Mouse (Mus musculus): ENCODE measurements around the gene Gm13275. TPM values are rescaled to one million over a fixed set of nuclear protein-coding genes. Genes with fewer than 3 reads are reported as not detected.
A peak's percentile ranks its signal among the peaks of the same experiment; 100 is the strongest.
"Not testable (repeated sequence)": the region's sequence is repeated elsewhere in the genome, so short reads cannot be mapped to it uniquely, and the experiment has no call there.

The Gm13275 gene
- polyA plus RNA-seq, 1 experiment = not detected

DNA sequence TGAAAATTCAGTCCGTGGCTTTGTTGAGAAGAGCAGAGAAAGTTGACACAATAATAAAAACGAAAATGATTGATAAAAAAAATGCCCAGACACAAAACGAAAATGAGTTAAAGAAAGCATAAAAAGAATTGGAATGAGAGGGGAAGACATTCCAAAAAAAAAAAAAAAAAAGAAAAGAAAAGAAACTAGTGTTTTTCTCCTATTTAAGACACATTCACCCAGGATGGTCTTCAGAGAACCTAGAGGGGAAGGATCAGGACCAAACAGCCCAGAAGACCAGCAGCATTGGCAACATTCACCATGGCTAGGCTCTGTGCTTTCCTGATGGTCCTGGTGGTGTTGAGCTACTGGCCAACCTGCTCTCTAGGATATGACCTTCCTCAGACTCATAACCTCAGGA lies 21.6 kb downstream of the Gm13275 start, which contains the start of gene Ifna7:
TSS of gene Ifna7 (plus strand) at position 301 of the 400 bp plus-strand sequence.
- Histone ChIP-seq H3K4me3 (ENCODE audit: insufficient read depth, low read length) (no peak within 1 kb of the TSS), H3K27ac (ENCODE audit: insufficient read depth, low read length) (no peak within 1 kb of the TSS), H3K4me1 (ENCODE audit: control insufficient read depth, insufficient read depth, low read length) (no peaks in the 10 kb centered on the region)
- no peak for TF ChIP-seq POLR2A (IDR thresholded peaks at IDR 0.05; ENCODE audit: extremely low read depth, insufficient read depth, low read length)
- TF ChIP-seq CTCF (IDR thresholded peaks at IDR 0.05; ENCODE audit: extremely low read depth, insufficient read depth, low read length) = no peak

DNA sequence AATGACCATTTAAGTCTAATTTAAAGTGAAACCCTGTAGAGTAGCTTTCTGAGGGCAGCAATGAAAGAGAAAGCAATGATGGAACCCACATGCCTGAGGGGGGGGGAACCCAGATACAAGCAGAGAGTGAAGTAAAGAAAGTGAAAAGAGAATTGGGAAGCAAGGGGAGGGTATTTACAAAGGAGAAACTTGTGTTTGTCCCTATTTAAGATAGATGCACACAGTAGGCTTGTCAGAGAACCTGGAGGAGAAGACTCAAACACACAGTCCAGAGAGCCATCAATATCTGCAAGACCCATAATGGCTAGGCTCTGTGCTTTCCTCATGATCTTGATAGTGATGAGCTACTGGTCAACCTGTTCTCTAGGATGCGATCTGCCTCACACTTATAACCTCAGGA lies 25.4 kb downstream of the Gm13275 start, which contains the start of gene Ifna11:
TSS of gene Ifna11 (plus strand) at position 301 of the 400 bp plus-strand sequence.
- Histone ChIP-seq H3K4me1 (ENCODE audit: control insufficient read depth, insufficient read depth, low read length) (no peaks in the 10 kb centered on the region), H3K27ac (ENCODE audit: insufficient read depth, low read length) (no peak within 1 kb of the TSS), H3K4me3 (ENCODE audit: insufficient read depth, low read length) (no peak within 1 kb of the TSS)
- no peak for TF ChIP-seq POLR2A (IDR thresholded peaks at IDR 0.05; ENCODE audit: extremely low read depth, insufficient read depth, low read length)
- TF ChIP-seq CTCF (IDR thresholded peaks at IDR 0.05; ENCODE audit: extremely low read depth, insufficient read depth, low read length) = no peak

DNA sequence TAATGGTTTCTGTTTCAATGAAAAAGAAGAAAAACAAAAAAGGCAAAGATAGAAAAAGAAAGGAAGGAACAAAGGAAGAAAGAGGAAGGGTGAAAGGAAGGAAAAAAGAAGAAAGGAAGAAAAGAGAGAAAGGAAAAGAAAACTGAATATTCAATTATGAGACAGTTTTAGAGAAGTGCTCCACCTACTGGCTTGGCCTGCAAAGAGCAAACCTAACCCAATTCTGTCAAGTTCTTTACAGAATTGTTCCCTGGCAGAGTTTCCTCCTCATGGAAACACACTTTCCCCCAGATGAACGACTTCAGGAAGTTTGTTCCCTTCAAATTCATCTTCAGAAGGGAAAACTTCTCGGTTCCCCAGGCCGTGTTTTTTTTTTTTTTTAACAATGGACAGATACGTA lies 28.7 kb downstream of the Gm13275 start:
- Histone ChIP-seq H3K4me3 (ENCODE audit: insufficient read depth, low read length) (no peak overlapping the region), H3K4me1 (ENCODE audit: control insufficient read depth, insufficient read depth, low read length) (no peaks in the 10 kb centered on the region)

DNA sequence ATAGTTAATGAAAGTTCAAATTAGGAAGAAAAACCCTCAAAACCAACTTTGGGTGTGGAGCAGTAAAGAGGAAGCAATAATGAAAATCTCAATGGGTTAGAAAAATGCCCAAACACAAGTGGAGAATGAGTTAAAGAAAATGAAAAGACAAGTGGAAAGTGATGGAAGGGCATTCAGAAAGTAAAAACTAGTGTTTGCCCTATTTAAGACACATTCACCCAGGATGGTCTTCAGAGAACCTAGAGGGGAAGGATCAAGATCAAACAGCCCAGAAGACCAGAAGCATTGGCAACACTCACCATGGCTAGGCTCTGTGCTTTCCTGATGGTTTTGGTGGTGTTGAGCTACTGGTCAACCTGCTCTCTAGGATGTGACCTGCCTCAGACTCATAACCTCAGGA lies 32.8 kb downstream of the Gm13275 start, which contains the start of gene Ifna6:
TSS of gene Ifna6 (plus strand) at position 301 of the 400 bp plus-strand sequence.
- H3K4me1 ChIP-seq (ENCODE audit: control insufficient read depth, insufficient read depth, low read length); H3K4me3 ChIP-seq (ENCODE audit: insufficient read depth, low read length); H3K27ac ChIP-seq (ENCODE audit: insufficient read depth, low read length): not testable (repeated sequence)

More for the DNA sequence above, 28.7 kb downstream of the Gm13275 start:
- TF ChIP-seq POLR2A (IDR thresholded peaks at IDR 0.05; ENCODE audit: extremely low read depth, insufficient read depth, low read length) (no peak), CTCF (IDR thresholded peaks at IDR 0.05; ENCODE audit: extremely low read depth, insufficient read depth, low read length) (peak; percentile 29; the same call in 1 of the 2 replicates)
- H3K27ac ChIP-seq (ENCODE audit: insufficient read depth, low read length) = no peak overlapping the region

DNA sequence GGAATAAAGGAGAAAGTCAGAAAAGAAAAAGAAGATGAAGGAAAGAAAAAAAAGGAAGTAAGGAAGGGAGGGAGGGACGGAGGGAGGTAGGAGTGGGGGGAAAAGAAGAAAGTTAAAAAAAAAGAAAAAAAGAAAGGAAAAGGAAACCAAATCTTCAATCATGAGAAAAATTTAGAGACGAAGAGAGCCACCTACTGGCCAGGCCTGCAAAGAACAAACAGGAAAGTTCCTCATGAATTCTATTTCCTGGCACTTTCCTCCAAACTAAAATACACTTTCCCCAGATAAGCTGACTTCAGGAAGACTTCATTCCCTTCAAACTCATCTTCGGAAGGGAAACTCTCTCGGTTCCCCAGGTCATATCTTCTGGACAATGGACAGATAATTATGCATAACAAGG lies 36.2 kb downstream of the Gm13275 start:
- H3K4me3 ChIP-seq (ENCODE audit: insufficient read depth, low read length) = no peak overlapping the region
- TF ChIP-seq CTCF (IDR thresholded peaks at IDR 0.05; ENCODE audit: extremely low read depth, insufficient read depth, low read length) (peak; percentile 29; the same call in 1 of the 2 replicates), POLR2A (IDR thresholded peaks at IDR 0.05; ENCODE audit: extremely low read depth, insufficient read depth, low read length) (no peak)

DNA sequence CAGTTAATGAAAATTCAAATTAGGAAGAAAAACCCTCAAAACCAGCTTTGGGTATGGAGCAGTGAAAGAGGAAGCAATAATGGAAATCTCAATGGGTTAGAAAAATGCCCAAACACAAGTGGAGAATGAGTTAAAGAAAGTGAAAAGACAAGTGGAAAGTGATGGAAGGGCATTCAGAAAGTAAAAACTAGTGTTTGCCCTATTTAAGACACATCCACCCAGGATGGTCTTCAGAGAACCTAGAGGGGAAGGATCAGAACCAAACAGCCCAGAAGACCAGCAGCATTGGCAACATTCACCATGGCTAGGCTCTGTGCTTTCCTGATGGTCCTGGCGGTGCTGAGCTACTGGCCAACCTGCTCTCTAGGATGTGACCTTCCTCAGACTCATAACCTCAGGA lies 40.9 kb downstream of the Gm13275 start, which contains the start of gene Ifna5:
TSS of gene Ifna5 (plus strand) at position 301 of the 400 bp plus-strand sequence.
- H3K27ac ChIP-seq (ENCODE audit: insufficient read depth, low read length); H3K4me1 ChIP-seq (ENCODE audit: control insufficient read depth, insufficient read depth, low read length); H3K4me3 ChIP-seq (ENCODE audit: insufficient read depth, low read length): not testable (repeated sequence)

More for the DNA sequence above, 36.2 kb downstream of the Gm13275 start:
- H3K4me1 ChIP-seq (ENCODE audit: control insufficient read depth, insufficient read depth, low read length) = no peaks in the 10 kb centered on the region
- H3K27ac ChIP-seq (ENCODE audit: insufficient read depth, low read length) = no peak overlapping the region

DNA sequence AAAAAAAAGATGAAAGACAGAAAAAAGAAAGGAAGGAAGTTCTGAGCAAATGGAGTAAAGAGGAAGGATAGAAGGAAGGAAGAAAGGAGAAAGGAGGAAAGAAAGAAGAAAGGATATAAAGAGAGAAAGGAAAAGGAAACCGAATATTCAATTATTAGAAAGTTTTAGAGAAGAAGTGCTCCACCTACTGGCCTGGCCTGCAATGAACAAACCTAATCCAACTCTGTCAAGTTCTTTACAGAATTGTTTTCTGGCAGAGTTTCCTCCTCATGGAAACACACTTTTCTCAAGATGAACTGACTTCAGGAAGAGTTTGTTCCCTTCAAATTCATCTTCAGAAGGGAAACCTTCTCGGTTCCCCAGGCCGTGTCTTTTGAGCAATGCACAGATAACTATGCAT lies 44.5 kb downstream of the Gm13275 start:
- TF ChIP-seq CTCF (IDR thresholded peaks at IDR 0.05; ENCODE audit: extremely low read depth, insufficient read depth, low read length) (no peak), POLR2A (IDR thresholded peaks at IDR 0.05; ENCODE audit: extremely low read depth, insufficient read depth, low read length) (no peak)
- Histone ChIP-seq H3K4me1 (ENCODE audit: control insufficient read depth, insufficient read depth, low read length) (no peaks in the 10 kb centered on the region), H3K27ac (ENCODE audit: insufficient read depth, low read length) (no peak overlapping the region), H3K4me3 (ENCODE audit: insufficient read depth, low read length) (no peak overlapping the region)

DNA sequence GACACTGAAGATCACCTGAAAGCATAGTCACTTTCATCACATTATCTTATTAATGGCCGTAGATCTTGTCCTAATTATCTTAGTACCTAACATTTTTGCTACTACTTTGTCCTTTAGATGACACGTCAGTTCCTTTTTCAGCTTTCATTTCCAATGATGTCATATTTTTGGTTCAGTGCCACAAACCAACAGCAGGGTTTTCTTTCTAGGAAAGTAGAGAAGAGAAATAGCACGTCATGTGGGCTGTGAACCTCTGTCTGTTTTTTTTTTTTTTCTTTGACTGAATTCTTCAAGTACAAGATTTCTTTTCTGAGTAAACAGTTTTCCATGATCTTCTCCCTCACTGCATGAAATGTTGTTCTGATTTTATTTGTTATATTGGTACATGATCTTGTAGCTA lies 45.8 kb downstream of the Gm13275 start:
- H3K4me3 ChIP-seq (ENCODE audit: insufficient read depth, low read length) = no peak overlapping the region
- H3K27ac ChIP-seq (ENCODE audit: insufficient read depth, low read length) = no peak overlapping the region
- H3K4me1 ChIP-seq (ENCODE audit: control insufficient read depth, insufficient read depth, low read length) = no peaks in the 10 kb centered on the region
- TF ChIP-seq POLR2A (IDR thresholded peaks at IDR 0.05; ENCODE audit: extremely low read depth, insufficient read depth, low read length) = no peak

DNA sequence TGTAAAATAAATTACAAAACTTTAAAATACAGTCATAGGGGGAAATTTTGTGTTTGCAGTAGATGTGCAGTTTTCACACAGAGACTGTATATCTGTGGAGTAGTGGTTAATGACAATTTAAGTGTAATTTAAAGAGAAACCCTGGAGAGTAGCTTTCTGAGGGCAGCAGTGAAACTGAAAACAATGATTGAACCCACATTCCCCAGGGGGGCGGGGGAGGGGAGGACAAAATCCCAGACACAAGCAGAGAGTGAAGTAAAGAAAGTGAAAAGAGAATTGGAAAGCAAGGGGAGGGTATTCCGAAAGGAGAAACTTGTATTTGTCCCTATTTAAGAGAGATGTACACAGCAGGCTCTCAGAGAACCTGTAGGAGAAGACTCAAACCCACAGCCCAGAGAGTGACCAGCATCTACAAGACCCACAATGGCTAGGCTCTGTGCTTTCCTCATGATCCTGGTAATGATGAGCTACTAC lies 47.2 kb downstream of the Gm13275 start, which contains the start of gene Ifna4:
TSS of gene Ifna4 (plus strand) at position 424 of the 474 bp plus-strand sequence.
- Histone ChIP-seq H3K27ac (ENCODE audit: insufficient read depth, low read length) (no peak within 1 kb of the TSS), H3K4me1 (ENCODE audit: control insufficient read depth, insufficient read depth, low read length) (no peaks in the 10 kb centered on the region), H3K4me3 (ENCODE audit: insufficient read depth, low read length) (no peak within 1 kb of the TSS)
- TF ChIP-seq POLR2A (IDR thresholded peaks at IDR 0.05; ENCODE audit: extremely low read depth, insufficient read depth, low read length) = no peak

Other genes with a start within 250 kb of the Gm13275 start
- not detected in 2 replicates for gene Ifna15, start 236.2 kb upstream of the Gm13275 start, polyA plus RNA-seq (2012; rRNA removed)
- gene Ifna14, start 222.7 kb upstream of the Gm13275 start, polyA plus RNA-seq (2012; rRNA removed) = not detected in 2 replicates
- not detected in 2 replicates for gene Ifna9, start 202.1 kb upstream of the Gm13275 start, polyA plus RNA-seq (2012; rRNA removed)
- not detected in 2 replicates for gene Ifna12, start 191.1 kb upstream of the Gm13275 start, polyA plus RNA-seq (2012; rRNA removed)
- gene C87499, start 160.1 kb upstream of the Gm13275 start, polyA plus RNA-seq (2012; rRNA removed) = not detected in 2 replicates
- gene Ifna13, start 150.0 kb upstream of the Gm13275 start, polyA plus RNA-seq (2012; rRNA removed) = not detected in 2 replicates
- gene Ifna16, start 117.6 kb upstream of the Gm13275 start, polyA plus RNA-seq (2012; rRNA removed) = not detected in 2 replicates
- not detected in 2 replicates for gene Ifna2, start 110.6 kb upstream of the Gm13275 start, polyA plus RNA-seq (2012; rRNA removed)
- not detected in 2 replicates for gene Ifnab, start 103.1 kb upstream of the Gm13275 start, polyA plus RNA-seq (2012; rRNA removed)
- 0.61 and 1.2 TPM in 2 replicates for gene Gm26566, start 72.7 kb upstream of the Gm13275 start, polyA plus RNA-seq (2012; rRNA removed)
- gene Klhl9, start 72.0 kb upstream of the Gm13275 start, polyA plus RNA-seq (2012; rRNA removed) = 38.5 and 40.5 TPM in 2 replicates
- gene Gm13271, start 39.6 kb upstream of the Gm13275 start, polyA plus RNA-seq (2012; rRNA removed) = not detected in 2 replicates
- gene Gm13283, start 34.4 kb upstream of the Gm13275 start, polyA plus RNA-seq (2012; rRNA removed) = not detected in 2 replicates
- gene Gm13290, start 20.7 kb upstream of the Gm13275 start, polyA plus RNA-seq (2012; rRNA removed) = not detected in 2 replicates
- not detected in 2 replicates for gene Gm13289, start 17.6 kb upstream of the Gm13275 start, polyA plus RNA-seq (2012; rRNA removed)
- not detected in 2 replicates for gene Gm13272, start 14.6 kb upstream of the Gm13275 start, polyA plus RNA-seq (2012; rRNA removed)
- not detected in 2 replicates for gene Ifnz, start 12.4 kb upstream of the Gm13275 start, polyA plus RNA-seq (2012; rRNA removed)
- gene Gm13276, start 8.8 kb upstream of the Gm13275 start, polyA plus RNA-seq (2012; rRNA removed) = not detected in 2 replicates
- not detected in 2 replicates for gene Gm13277, start 5.9 kb upstream of the Gm13275 start, polyA plus RNA-seq (2012; rRNA removed)
- not detected in 2 replicates for gene Gm13278, start 2.9 kb upstream of the Gm13275 start, polyA plus RNA-seq (2012; rRNA removed)
- gene Gm13279, start 2.9 kb downstream of the Gm13275 start, polyA plus RNA-seq (2012; rRNA removed) = not detected in 2 replicates
- not detected in 2 replicates for gene Gm13285, start 5.2 kb downstream of the Gm13275 start, polyA plus RNA-seq (2012; rRNA removed)
- gene Gm13287, start 8.8 kb downstream of the Gm13275 start, polyA plus RNA-seq (2012; rRNA removed) = not detected in 2 replicates
- not detected in 2 replicates for gene Gm13288, start 11.0 kb downstream of the Gm13275 start, polyA plus RNA-seq (2012; rRNA removed)
- not detected in 2 replicates for gene Ifna7, start 21.7 kb downstream of the Gm13275 start, polyA plus RNA-seq (2012; rRNA removed)
- gene Ifna11, start 25.5 kb downstream of the Gm13275 start, polyA plus RNA-seq (2012; rRNA removed) = not detected in 2 replicates
- not detected in 2 replicates for gene Ifna6, start 32.9 kb downstream of the Gm13275 start, polyA plus RNA-seq (2012; rRNA removed)
- gene Ifna5, start 41.0 kb downstream of the Gm13275 start, polyA plus RNA-seq (2012; rRNA removed) = not detected in 2 replicates
- gene Ifna4, start 47.4 kb downstream of the Gm13275 start, polyA plus RNA-seq (2012; rRNA removed) = not detected in 2 replicates
- gene Ifna1, start 55.6 kb downstream of the Gm13275 start, polyA plus RNA-seq (2012; rRNA removed) = not detected in 2 replicates
- gene Ifne, start 85.7 kb downstream of the Gm13275 start, polyA plus RNA-seq (2012; rRNA removed) = not detected in 2 replicates